Mouse (Mus musculus) ovary, adult 18-20 months (tissue): ENCODE data around the gene Ntsr1.

Experiments
- DNase-seq: peaks from one replicate; pipeline ENCODE4 v3.0.0; 2022; ENCODE audit warnings: low spot score, mixed read lengths

The Ntsr1 gene

GRCm38 (mm10) chr2:180508455-180509115, 8.8 kb downstream of the Ntsr1 start:
- no peak for DNase-seq

GRCm38 (mm10) chr2:180510867-180511266, 11.1 kb downstream of the Ntsr1 start:
- no peak for DNase-seq

- no peak for DNase-seq
These were observed 12.3 kb downstream of the Ntsr1 start for GRCm38 (mm10) chr2:180511875-180512661.

- DNase-seq = no peak
These were observed 13.2 kb downstream of the Ntsr1 start for GRCm38 (mm10) chr2:180513019-180513418.

GRCm38 (mm10) chr2:180513835-180514234, 14.1 kb downstream of the Ntsr1 start:
- DNase-seq = no peak

GRCm38 (mm10) chr2:180521437-180522221, 21.9 kb downstream of the Ntsr1 start:
- DNase-seq = no peak

- no peak for DNase-seq
These were observed 23.0 kb downstream of the Ntsr1 start for GRCm38 (mm10) chr2:180522825-180523224.

GRCm38 (mm10) chr2:180527447-180527846, 27.7 kb downstream of the Ntsr1 start:
- DNase-seq = no peak

- DNase-seq = no peak
These were observed 28.1 kb downstream of the Ntsr1 start for GRCm38 (mm10) chr2:180527883-180528282.

GRCm38 (mm10) chr2:180530130-180530529, 30.4 kb downstream of the Ntsr1 start:
- DNase-seq = no peak

GRCm38 (mm10) chr2:180530584-180530983, 30.8 kb downstream of the Ntsr1 start:
- DNase-seq = no peak

GRCm38 (mm10) chr2:180531671-180532385, 32.1 kb downstream of the Ntsr1 start:
- no peak for DNase-seq

- DNase-seq = no peak
These were observed 32.7 kb downstream of the Ntsr1 start for GRCm38 (mm10) chr2:180532386-180532995.

- no peak for DNase-seq
These were observed 33.5 kb downstream of the Ntsr1 start for GRCm38 (mm10) chr2:180533237-180533636.

- DNase-seq = no peak
These were observed 43.9 kb downstream of the Ntsr1 start for GRCm38 (mm10) chr2:180543675-180544074.

- DNase-seq = no peak
These were observed 45.3 kb downstream of the Ntsr1 start for GRCm38 (mm10) chr2:180545046-180545445.

GRCm38 (mm10) chr2:180547384-180548106, 47.8 kb downstream of the Ntsr1 start:
- DNase-seq = no peak

- no peak for DNase-seq
These were observed 52.6 kb downstream of the Ntsr1 start for GRCm38 (mm10) chr2:180552340-180552739.

GRCm38 (mm10) chr2:180555219-180555618, 55.4 kb downstream of the Ntsr1 start:
- DNase-seq = no peak

- no peak for DNase-seq
These were observed 56.7 kb downstream of the Ntsr1 start for GRCm38 (mm10) chr2:180556470-180556869.

- DNase-seq = no peak
These were observed 60.5 kb downstream of the Ntsr1 start for GRCm38 (mm10) chr2:180560245-180560644.
